Mouse (Mus musculus) forebrain, embryonic 10.5 days (tissue): Measurements from ENCODE around the gene Gm7694. TPM values are rescaled to one million over a fixed set of nuclear protein-coding genes. Genes with fewer than 3 reads are reported as not detected.

Experiments
- DNase-seq: peaks from one replicate; pipeline ENCODE4 v3.0.0-alpha.2; 2017; ENCODE audit warnings: low spot score; ENCODE audit errors: extremely low spot score
- H3K27ac ChIP-seq: fragments of 300-500 bp; sonication (generic); 2 replicates; pipeline ENCODE4 v1.5.1; 2016; ENCODE audit warnings: mild to moderate bottlenecking
- H3K27me3 ChIP-seq: fragments of 300-500 bp; sonication (generic); 2 replicates; pipeline ENCODE4 v1.6.1; 2016; ENCODE audit warnings: mild to moderate bottlenecking; ENCODE audit not compliant: poor library complexity, severe bottlenecking
- H3K36me3 ChIP-seq: fragments of 300-500 bp; sonication (generic); replicated peaks from 2 replicates; pipeline ENCODE4 v1.6.1; 2016; ENCODE audit warnings: mild to moderate bottlenecking, moderate library complexity
- H3K4me1 ChIP-seq: fragments of 300-500 bp; sonication (generic); 2 replicates; pipeline ENCODE4 v1.6.1; 2016
- H3K4me3 ChIP-seq: fragments of 300-500 bp; sonication (generic); 2 replicates; pipeline ENCODE4 v1.5.1; 2016; ENCODE audit warnings: mild to moderate bottlenecking, moderate library complexity
- H3K9me3 ChIP-seq: fragments of 300-500 bp; sonication (generic); 2 replicates; pipeline ENCODE4 v1.6.1; 2016; ENCODE audit warnings: mild to moderate bottlenecking, moderate library complexity
- WGBS: fragments of 180-500 bp; shearing (Covaris S2); methylation state at CpG from one replicate; pipeline ENCODE4 v1.1.7; 2016; 5-methylcytosine and 5-hydroxymethylcytosine counted together
- polyA plus RNA-seq: library from polyadenylated mRNA; unstranded; fragments of >200 nt; fragmentation: Nextera tagmentation; extraction: Ambion mirVana; gene quantifications from 2 replicates; pipeline ENCODE4 v1.2.1, GENCODE M21; 2016

Gene Gm7694
- polyA plus RNA-seq, 1 experiment from 2014 or later, result 3.4 TPM

- Histone ChIP-seq H3K9me3 (no peaks in the 10 kb centered on the region), H3K27me3 (no peaks in the 10 kb centered on the region), H3K27ac (no peak overlapping the region), H3K4me3 (no peak overlapping the region), H3K4me1 (peaks cover 12% of the 10 kb centered on the region), H3K36me3 (no peaks in the 10 kb centered on the region)
- 82% methylated on average over 6 of the region's 6 CpGs for WGBS
- DNase-seq, result no peak
These were observed 5.3 kb upstream of the Gm7694 start for GRCm38 (mm10) chr1:170311431-170311830.

- no peaks in the 10 kb centered on the region for H3K9me3 ChIP-seq
- no peak within 1 kb of the TSS for H3K27ac ChIP-seq
- H3K27me3 ChIP-seq, result no peaks in the 10 kb centered on the region
- H3K4me1 ChIP-seq, result peaks cover 10% of the 10 kb centered on the region
- no peaks in the 10 kb centered on the region; the same call in 1 of the 2 replicates for H3K36me3 ChIP-seq
- DNase-seq, result no peak
- H3K4me3 ChIP-seq, result no peak within 1 kb of the TSS
- WGBS, result 92% methylated on average over 4 of the region's 4 CpGs
These were observed 2.4 kb upstream of the Gm7694 start, which contains the start of gene Spata46 for GRCm38 (mm10) chr1:170308503-170308902. TSS of gene Spata46 (plus strand) at chr1:170308803.

- Histone ChIP-seq H3K27me3 (no peaks in the 10 kb centered on the region), H3K36me3 (no peaks in the 10 kb centered on the region; the same call in 1 of the 2 replicates), H3K27ac (no peak overlapping the region), H3K4me1 (peaks cover 11% of the 10 kb centered on the region; the same call in 1 of the 2 replicates), H3K9me3 (no peaks in the 10 kb centered on the region), H3K4me3 (no peak overlapping the region)
- whole genome bisulfite sequencing, result 95% methylated on average over 10 of the region's 10 CpGs
- DNase-seq, result no peak
These were observed 1.1 kb downstream of the Gm7694 start for GRCm38 (mm10) chr1:170305002-170305401.

GRCm38 (mm10) chr1:170303103-170303502 lies 3.0 kb downstream of the Gm7694 start:
- Histone ChIP-seq H3K36me3 (no peaks in the 10 kb centered on the region; the same call in 1 of the 2 replicates), H3K27ac (no peak overlapping the region), H3K4me1 (peaks cover 11% of the 10 kb centered on the region; the same call in 1 of the 2 replicates), H3K27me3 (no peaks in the 10 kb centered on the region), H3K9me3 (no peaks in the 10 kb centered on the region), H3K4me3 (no peak overlapping the region)
- 76% methylated on average over 6 of the region's 6 CpGs for WGBS
- no peak for DNase-seq

- DNase-seq, result no peak
- Histone ChIP-seq H3K9me3 (no peaks in the 10 kb centered on the region), H3K4me3 (no peak overlapping the region), H3K4me1 (peaks cover 11% of the 10 kb centered on the region; the same call in 1 of the 2 replicates), H3K27me3 (no peaks in the 10 kb centered on the region), H3K27ac (no peak overlapping the region), H3K36me3 (no peaks in the 10 kb centered on the region; the same call in 1 of the 2 replicates)
- 88% methylated on average over 6 of the region's 6 CpGs for WGBS
These were observed 3.7 kb downstream of the Gm7694 start for GRCm38 (mm10) chr1:170302456-170302855.

GRCm38 (mm10) chr1:170301686-170302085 lies 4.4 kb downstream of the Gm7694 start:
- Histone ChIP-seq H3K36me3 (no peaks in the 10 kb centered on the region; the same call in 1 of the 2 replicates), H3K27ac (no peak overlapping the region), H3K4me3 (no peak overlapping the region), H3K9me3 (no peaks in the 10 kb centered on the region), H3K27me3 (no peaks in the 10 kb centered on the region), H3K4me1 (peaks cover 11% of the 10 kb centered on the region; the same call in 1 of the 2 replicates)
- no peak for DNase-seq
- 92% methylated on average over 9 of the region's 9 CpGs for WGBS

GRCm38 (mm10) chr1:170299496-170299895 lies 6.6 kb downstream of the Gm7694 start:
- H3K4me1 ChIP-seq, result peaks cover 21% of the 10 kb centered on the region
- no peak overlapping the region for H3K4me3 ChIP-seq
- no peaks in the 10 kb centered on the region for H3K27me3 ChIP-seq
- H3K36me3 ChIP-seq, result no peaks in the 10 kb centered on the region; the same call in 1 of the 2 replicates
- no peaks in the 10 kb centered on the region for H3K9me3 ChIP-seq
- 72% methylated on average over 4 of the region's 4 CpGs for WGBS
- no peak for DNase-seq
- no peak overlapping the region for H3K27ac ChIP-seq

GRCm38 (mm10) chr1:170294786-170295570 lies 11.2 kb downstream of the Gm7694 start:
- Histone ChIP-seq H3K4me1 (peaks cover 13% of the 10 kb centered on the region), H3K9me3 (no peaks in the 10 kb centered on the region), H3K27ac (peak overlapping the region; percentile 42; the same call in 1 of the 2 replicates), H3K27me3 (no peaks in the 10 kb centered on the region), H3K36me3 (no peaks in the 10 kb centered on the region), H3K4me3 (no peak overlapping the region)
- no peak for DNase-seq
- 75% methylated on average over 15 of the region's 15 CpGs for WGBS

- Histone ChIP-seq H3K27me3 (no peaks in the 10 kb centered on the region), H3K4me1 (peaks cover 13% of the 10 kb centered on the region), H3K4me3 (no peak overlapping the region), H3K9me3 (no peaks in the 10 kb centered on the region), H3K36me3 (no peaks in the 10 kb centered on the region), H3K27ac (no peak overlapping the region)
- no peak for DNase-seq
- 81% methylated on average over 5 of the region's 5 CpGs for WGBS
These were observed 12.9 kb downstream of the Gm7694 start for GRCm38 (mm10) chr1:170293257-170293656.

- Histone ChIP-seq H3K27me3 (no peaks in the 10 kb centered on the region), H3K9me3 (no peaks in the 10 kb centered on the region), H3K36me3 (no peaks in the 10 kb centered on the region), H3K27ac (peak overlapping the region; percentile 32; the same call in 1 of the 2 replicates), H3K4me1 (peaks cover 13% of the 10 kb centered on the region), H3K4me3 (no peak overlapping the region)
- peak; percentile 39 for DNase-seq
- WGBS, result 40% methylated on average over 9 of the region's 9 CpGs
These were observed 13.7 kb downstream of the Gm7694 start for GRCm38 (mm10) chr1:170292239-170292951.

GRCm38 (mm10) chr1:170282415-170283129 lies 23.6 kb downstream of the Gm7694 start:
- H3K27ac ChIP-seq, result no peak overlapping the region
- H3K36me3 ChIP-seq, result no peaks in the 10 kb centered on the region
- H3K4me3 ChIP-seq, result no peak overlapping the region
- 78% methylated on average over 4 of the region's 4 CpGs for WGBS
- no peaks in the 10 kb centered on the region for H3K27me3 ChIP-seq
- H3K4me1 ChIP-seq, result no peaks in the 10 kb centered on the region
- DNase-seq, result no peak
- H3K9me3 ChIP-seq, result no peaks in the 10 kb centered on the region

- Histone ChIP-seq H3K27ac (no peak within 1 kb of the TSS), H3K27me3 (no peaks in the 10 kb centered on the region), H3K4me3 (no peak within 1 kb of the TSS), H3K9me3 (no peaks in the 10 kb centered on the region; the same call in 1 of the 2 replicates), H3K36me3 (no peaks in the 10 kb centered on the region), H3K4me1 (no peaks in the 10 kb centered on the region)
- no peak for DNase-seq
- WGBS, result 90% methylated on average over 2 of the region's 3 CpGs
These were observed 29.1 kb downstream of the Gm7694 start, which contains the start of gene Sh2d1b1 for GRCm38 (mm10) chr1:170277016-170277415. TSS of gene Sh2d1b1 (plus strand) at chr1:170277320.
